Mouse (Mus musculus): ENCODE data around the gene Col25a1.

DNA sequence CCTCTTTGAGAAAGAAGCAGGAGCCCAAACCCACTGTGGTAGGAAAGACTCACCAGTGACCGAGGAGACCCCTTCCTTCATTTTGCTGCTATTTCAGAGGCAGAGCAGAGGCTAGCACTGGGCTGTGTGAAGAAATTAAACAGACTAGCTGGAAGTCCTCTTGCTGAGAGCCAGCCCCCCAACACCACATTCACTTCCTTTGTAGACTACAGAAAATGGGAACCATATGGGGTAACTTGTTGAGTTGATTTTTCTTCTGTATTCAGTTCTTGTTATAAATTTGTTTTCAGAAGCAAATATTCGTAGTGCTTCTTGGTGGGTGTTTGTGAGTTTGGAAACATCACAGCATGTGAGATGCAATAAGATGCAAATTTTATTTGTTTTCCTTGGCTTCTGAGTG is 142.6 kb downstream of the Col25a1 start:
- no peak for TF ChIP-seq POLR2A (IDR thresholded peaks at IDR 0.05; ENCODE audit: low read depth, low read length)
- no peak for TF ChIP-seq CTCF (conservative IDR thresholded peaks at IDR 0.05; ENCODE audit: insufficient read depth, insufficient read length, low read depth, low read length)
